Mouse (Mus musculus) heart, embryonic 15.5 days (tissue): Measurements from ENCODE around the gene Nxpe4. TPM values are rescaled to one million over a fixed set of nuclear protein-coding genes. Genes with fewer than 3 reads are reported as not detected.

Experiments
- ATAC-seq: fragments of 200-750 bp; cut with Nextera tagmentation; replicated peaks from 2 replicates; pipeline ENCODE4 v1.8.0; 2017; ENCODE audit warnings: low read depth, moderate TSS enrichment; ENCODE audit not compliant: insufficient number of reproducible peaks, insufficient read depth, low FRiP score
- H3K27ac ChIP-seq: fragments of 300-500 bp; sonication (generic); 2 replicates; pipeline ENCODE4 v1.5.1; 2015; ENCODE audit warnings: mild to moderate bottlenecking, inconsistent platforms
- H3K27me3 ChIP-seq: fragments of 300-500 bp; sonication (generic); 2 replicates; pipeline ENCODE4 v1.6.1; 2015; ENCODE audit warnings: inconsistent platforms
- H3K36me3 ChIP-seq: fragments of 300-500 bp; sonication (generic); 2 replicates; pipeline ENCODE4 v1.6.1; 2015; ENCODE audit warnings: mild to moderate bottlenecking, inconsistent platforms
- H3K4me1 ChIP-seq: fragments of 300-500 bp; sonication (generic); replicated peaks from 2 replicates; pipeline ENCODE4 v1.6.1; 2015; ENCODE audit warnings: inconsistent platforms
- H3K4me2 ChIP-seq: fragments of 300-500 bp; sonication (generic); 2 replicates; pipeline ENCODE4 v1.6.1; 2015; ENCODE audit warnings: inconsistent platforms, mild to moderate bottlenecking, moderate library complexity
- H3K4me3 ChIP-seq: fragments of 300-500 bp; sonication (generic); 2 replicates; pipeline ENCODE4 v1.5.1; 2015; ENCODE audit warnings: mild to moderate bottlenecking, inconsistent platforms
- H3K9ac ChIP-seq: fragments of 300-500 bp; sonication (generic); 2 replicates; pipeline ENCODE4 v1.6.1; 2015; ENCODE audit warnings: mild to moderate bottlenecking, inconsistent platforms
- H3K9me3 ChIP-seq: fragments of 300-500 bp; sonication (generic); replicated peaks from 2 replicates; pipeline ENCODE4 v1.6.1; 2016; ENCODE audit warnings: inconsistent platforms
- WGBS: fragments of 180-500 bp; shearing (Covaris S2); methylation state at CpG from one replicate; pipeline ENCODE4 v1.1.7; 2015; ENCODE audit warnings: mixed read lengths; 5-methylcytosine and 5-hydroxymethylcytosine counted together
- polyA plus RNA-seq: library from polyadenylated mRNA; unstranded; fragments of >200 nt; fragmentation: Nextera tagmentation; extraction: Ambion mirVana; gene quantifications from 2 replicates; pipeline ENCODE4 v1.2.1, GENCODE M21; 2015

Nxpe4 gene
- polyA plus RNA-seq, 1 experiment from 2014 or later, result 3.7 TPM

GRCm38 (mm10) chr9:48188854-48189253 is 27.0 kb downstream of the Nxpe4 start:
- WGBS, result 78% methylated on average over 6 of the region's 6 CpGs
- ATAC-seq, result no peak
- Histone ChIP-seq H3K4me1 (no peaks in the 10 kb centered on the region), H3K36me3 (no peaks in the 10 kb centered on the region), H3K27ac (no peak overlapping the region), H3K4me2 (no peak overlapping the region), H3K9ac (no peak overlapping the region), H3K4me3 (no peak overlapping the region), H3K27me3 (no peaks in the 10 kb centered on the region), H3K9me3 (no peaks in the 10 kb centered on the region)

DNA sequence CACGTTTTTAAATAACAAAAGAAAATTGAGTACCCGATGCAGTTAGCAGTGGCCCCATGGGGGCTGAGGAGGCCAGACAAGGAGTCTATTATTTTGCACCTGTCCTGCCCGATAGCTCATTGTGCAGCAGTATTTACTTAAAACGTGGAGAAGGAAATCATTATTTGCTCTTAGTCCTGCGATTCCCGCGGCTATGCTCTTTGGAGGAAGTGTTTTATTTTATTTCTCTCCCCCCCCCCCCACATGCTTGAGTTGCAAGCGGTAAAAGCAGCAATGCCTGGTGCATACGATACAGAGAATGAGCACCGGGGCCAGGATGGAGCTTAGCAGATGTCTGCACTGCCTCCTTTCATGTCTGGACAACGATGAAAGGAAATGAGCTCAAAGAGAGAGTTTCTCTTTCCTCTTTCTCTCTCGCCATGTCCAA is 35.6 kb downstream of the Nxpe4 start:
- H3K27me3 ChIP-seq, result no peaks in the 10 kb centered on the region
- H3K4me3 ChIP-seq, result no peak overlapping the region
- no peak overlapping the region for H3K27ac ChIP-seq
- H3K9me3 ChIP-seq, result no peaks in the 10 kb centered on the region
- H3K36me3 ChIP-seq, result no peaks in the 10 kb centered on the region
- WGBS, result 72% methylated on average over 12 of the region's 12 CpGs
- no peak overlapping the region for H3K9ac ChIP-seq
- H3K4me1 ChIP-seq, result no peaks in the 10 kb centered on the region
- H3K4me2 ChIP-seq, result no peak overlapping the region
- no peak for ATAC-seq

- Histone ChIP-seq H3K4me2 (no peak overlapping the region), H3K9ac (no peak overlapping the region)
- whole genome bisulfite sequencing, result 83% methylated on average over 6 of the region's 6 CpGs
These were observed 49.1 kb downstream of the Nxpe4 start for GRCm38 (mm10) chr9:48210970-48211369.

GRCm38 (mm10) chr9:48211912-48212311 is 50.1 kb downstream of the Nxpe4 start:
- Histone ChIP-seq H3K27ac (no peak overlapping the region), H3K4me1 (no peaks in the 10 kb centered on the region), H3K4me2 (no peak overlapping the region), H3K27me3 (no peaks in the 10 kb centered on the region), H3K9ac (no peak overlapping the region), H3K9me3 (no peaks in the 10 kb centered on the region), H3K36me3 (no peaks in the 10 kb centered on the region), H3K4me3 (no peak overlapping the region)
- ATAC-seq, result no peak
- WGBS, result 86% methylated on average over 5 of the region's 5 CpGs

More at GRCm38 (mm10) chr9:48210970-48211369, 49.1 kb downstream of the Nxpe4 start:
- no peak overlapping the region for H3K27ac ChIP-seq
- no peaks in the 10 kb centered on the region for H3K36me3 ChIP-seq
- no peaks in the 10 kb centered on the region for H3K9me3 ChIP-seq
- H3K4me3 ChIP-seq, result no peak overlapping the region
- H3K4me1 ChIP-seq, result no peaks in the 10 kb centered on the region
- no peak for ATAC-seq
- H3K27me3 ChIP-seq, result no peaks in the 10 kb centered on the region

GRCm38 (mm10) chr9:48214751-48215150 is 52.9 kb downstream of the Nxpe4 start:
- H3K36me3 ChIP-seq, result no peaks in the 10 kb centered on the region
- no peak overlapping the region for H3K4me2 ChIP-seq
- WGBS, result 82% methylated on average over 9 of the region's 9 CpGs
- H3K27ac ChIP-seq, result no peak overlapping the region
- no peak for ATAC-seq
- no peaks in the 10 kb centered on the region for H3K4me1 ChIP-seq
- no peak overlapping the region for H3K9ac ChIP-seq
- H3K9me3 ChIP-seq, result no peaks in the 10 kb centered on the region
- no peaks in the 10 kb centered on the region for H3K27me3 ChIP-seq
- no peak overlapping the region for H3K4me3 ChIP-seq

DNA sequence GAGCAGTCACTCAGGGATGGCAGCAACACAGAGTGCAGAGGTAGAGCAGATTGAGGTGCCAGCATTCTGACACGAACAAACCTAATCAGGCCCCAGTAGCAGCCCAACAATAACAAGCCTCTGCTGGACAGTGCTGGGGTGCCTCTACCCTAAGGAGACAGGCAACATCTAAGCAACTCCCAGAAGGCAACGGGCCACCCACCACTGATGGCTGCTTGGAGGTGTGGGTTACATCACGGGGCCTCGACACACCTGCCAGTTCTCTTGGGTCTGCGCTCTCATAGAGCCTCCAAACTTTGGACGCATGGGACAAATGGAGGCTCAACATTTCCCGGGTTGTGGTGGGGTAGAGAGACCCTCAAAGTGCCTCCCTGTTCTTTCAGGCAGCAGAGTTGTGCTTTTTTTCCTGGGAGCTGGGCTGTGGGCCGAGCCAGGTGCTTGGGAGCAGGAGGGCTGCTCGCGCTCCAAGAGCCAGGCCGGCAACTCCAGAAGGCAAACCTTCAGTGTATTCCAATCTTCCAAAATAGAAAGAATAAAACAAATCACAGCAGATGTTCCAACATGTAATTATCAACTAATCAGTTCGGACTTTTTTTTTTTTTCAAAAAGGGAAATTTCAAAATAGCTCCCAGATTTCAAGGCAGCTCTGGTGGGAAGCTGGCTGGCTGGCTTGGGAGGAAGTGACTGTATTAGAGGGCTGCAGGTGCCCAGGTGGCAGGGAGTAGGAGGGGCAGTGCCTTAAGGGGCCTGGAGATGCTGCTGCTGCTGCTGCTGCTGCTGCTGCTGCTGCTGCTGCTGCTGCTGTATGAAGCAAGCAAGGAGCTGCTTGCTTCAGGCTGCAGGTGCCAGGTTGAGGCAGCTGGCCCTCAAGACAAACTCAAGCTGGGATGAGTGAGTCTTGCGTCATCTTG is 54.5 kb downstream of the Nxpe4 start:
- Histone ChIP-seq H3K9ac (no peak overlapping the region), H3K4me3 (no peak overlapping the region), H3K27me3 (no peaks in the 10 kb centered on the region), H3K9me3 (no peaks in the 10 kb centered on the region), H3K4me2 (no peak overlapping the region), H3K4me1 (no peaks in the 10 kb centered on the region), H3K27ac (no peak overlapping the region), H3K36me3 (no peaks in the 10 kb centered on the region)
- ATAC-seq, result no peak
- WGBS, result 78% methylated on average over 13 of the region's 13 CpGs

- no peaks in the 10 kb centered on the region for H3K4me1 ChIP-seq
- no peak overlapping the region for H3K9ac ChIP-seq
- no peak overlapping the region for H3K4me2 ChIP-seq
- 79% methylated on average over 3 of the region's 3 CpGs for WGBS
- no peak for ATAC-seq
- no peaks in the 10 kb centered on the region for H3K36me3 ChIP-seq
- H3K9me3 ChIP-seq, result no peaks in the 10 kb centered on the region
- no peak overlapping the region for H3K27ac ChIP-seq
- H3K27me3 ChIP-seq, result no peaks in the 10 kb centered on the region
- H3K4me3 ChIP-seq, result no peak overlapping the region
These were observed 68.9 kb downstream of the Nxpe4 start for GRCm38 (mm10) chr9:48230706-48231105.

DNA sequence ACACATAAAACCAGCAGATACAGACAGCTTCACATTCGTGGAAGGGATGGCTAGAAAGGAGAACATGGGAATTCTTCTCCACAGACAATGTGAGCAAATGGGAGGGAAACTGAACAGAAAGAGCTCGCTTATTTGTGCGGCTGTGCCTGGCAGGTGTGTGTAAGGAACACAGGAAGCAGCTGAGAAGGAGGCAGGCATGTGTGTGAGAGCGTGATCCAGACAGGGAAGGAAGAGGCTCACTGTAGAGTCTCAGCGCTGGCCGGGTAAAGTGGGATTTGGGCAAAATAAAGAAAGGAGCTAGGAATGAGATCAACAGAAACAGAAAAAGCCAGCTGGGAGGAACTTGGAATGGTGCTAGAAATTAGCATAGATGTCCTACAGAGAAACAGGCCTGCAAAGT is 74.6 kb downstream of the Nxpe4 start:
- Histone ChIP-seq H3K36me3 (no peaks in the 10 kb centered on the region), H3K4me3 (no peak overlapping the region), H3K4me2 (no peak overlapping the region), H3K27me3 (no peaks in the 10 kb centered on the region; the same call in 1 of the 2 replicates), H3K4me1 (no peaks in the 10 kb centered on the region), H3K9ac (no peak overlapping the region), H3K27ac (no peak overlapping the region), H3K9me3 (no peaks in the 10 kb centered on the region)
- 65% methylated on average over 6 of the region's 6 CpGs for WGBS
- no peak for ATAC-seq

DNA sequence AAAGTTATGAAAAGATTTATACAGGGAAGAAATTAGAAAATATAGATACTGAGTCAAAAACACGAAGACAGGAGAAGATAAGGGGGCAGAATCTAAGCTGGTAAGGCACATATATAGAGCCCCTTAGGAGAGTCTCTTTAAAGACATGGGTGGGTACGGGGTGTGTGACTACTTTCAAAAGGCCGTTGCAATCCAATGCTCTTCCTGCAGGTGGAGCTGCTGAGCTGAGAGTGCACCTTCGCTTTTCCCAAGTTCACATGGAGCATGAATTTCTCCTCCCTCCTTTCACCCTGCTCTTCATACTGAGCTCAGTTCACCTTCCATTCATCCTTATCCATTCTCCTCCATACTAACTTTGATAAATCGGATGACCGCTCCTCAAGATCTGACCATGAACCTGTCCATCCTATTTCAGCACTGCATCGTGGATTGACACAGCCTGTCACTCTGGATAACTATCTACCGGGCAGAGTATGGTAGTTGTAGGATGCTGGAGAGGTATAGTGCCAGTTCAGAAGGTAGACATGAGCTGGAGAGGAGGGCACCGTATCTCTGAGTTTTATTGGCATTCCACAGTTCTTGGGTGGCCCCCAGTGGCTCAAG is 76.4 kb downstream of the Nxpe4 start:
- no peak overlapping the region for H3K4me3 ChIP-seq
- H3K9ac ChIP-seq, result no peak overlapping the region
- 78% methylated on average over 9 of the region's 9 CpGs for WGBS
- no peaks in the 10 kb centered on the region; the same call in 1 of the 2 replicates for H3K27me3 ChIP-seq
- no peak overlapping the region for H3K4me2 ChIP-seq
- H3K36me3 ChIP-seq, result no peaks in the 10 kb centered on the region
- ATAC-seq, result no peak
- H3K4me1 ChIP-seq, result no peaks in the 10 kb centered on the region
- H3K27ac ChIP-seq, result no peak overlapping the region
- no peaks in the 10 kb centered on the region for H3K9me3 ChIP-seq

- H3K36me3 ChIP-seq, result no peaks in the 10 kb centered on the region
- H3K4me1 ChIP-seq, result no peaks in the 10 kb centered on the region
- H3K27ac ChIP-seq, result no peak overlapping the region
- peaks cover 2% of the 10 kb centered on the region; the same call in 1 of the 2 replicates for H3K27me3 ChIP-seq
- WGBS, result 88% methylated on average over 5 of the region's 5 CpGs
- no peak for ATAC-seq
- no peak overlapping the region for H3K9ac ChIP-seq
- H3K4me3 ChIP-seq, result no peak overlapping the region
- no peaks in the 10 kb centered on the region for H3K9me3 ChIP-seq
- H3K4me2 ChIP-seq, result no peak overlapping the region
These were observed 77.6 kb downstream of the Nxpe4 start for GRCm38 (mm10) chr9:48239461-48239860.

DNA sequence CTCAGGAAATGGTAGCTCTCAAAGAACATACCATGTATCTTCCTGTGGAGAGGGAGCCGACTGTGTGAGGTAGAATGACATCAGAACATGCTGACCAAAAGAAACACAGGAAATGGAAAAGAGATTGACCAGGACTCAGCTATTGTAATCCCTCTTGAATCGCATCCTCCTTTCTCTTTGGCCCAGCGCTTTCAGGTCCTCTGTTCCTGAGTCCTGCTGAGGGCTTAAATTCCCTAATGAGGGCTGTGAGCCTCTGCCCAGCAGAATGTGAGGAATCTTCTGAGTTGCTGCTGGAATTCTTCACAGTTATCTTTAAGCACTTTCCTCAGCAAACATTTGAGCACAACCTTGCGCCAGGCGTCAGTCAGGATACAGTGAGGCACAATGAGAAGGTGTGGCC is 78.6 kb downstream of the Nxpe4 start:
- Histone ChIP-seq H3K27me3 (peaks cover 2% of the 10 kb centered on the region; the same call in 1 of the 2 replicates), H3K4me1 (no peaks in the 10 kb centered on the region), H3K9me3 (no peaks in the 10 kb centered on the region), H3K9ac (no peak overlapping the region), H3K4me2 (no peak overlapping the region), H3K4me3 (no peak overlapping the region), H3K27ac (no peak overlapping the region), H3K36me3 (no peaks in the 10 kb centered on the region)
- 36% methylated on average over 5 of the region's 5 CpGs for WGBS
- no peak for ATAC-seq
